Mouse (Mus musculus): Measurements from ENCODE around the gene H13.

GRCm38 (mm10) chr2:152675252-152675791 is 6.1 kb downstream of the H13 start:
- TF ChIP-seq CTCF (IDR thresholded peaks at IDR 0.05; ENCODE audit: control insufficient read depth, insufficient read depth, low read length): no peak
- no peak for TF ChIP-seq POLR2A (IDR thresholded peaks at IDR 0.05; ENCODE audit: borderline replicate concordance, control insufficient read depth, low read depth, low read length)
